ENCODE assay signal across 24 mouse cellular contexts in the genomic region with DNA sequence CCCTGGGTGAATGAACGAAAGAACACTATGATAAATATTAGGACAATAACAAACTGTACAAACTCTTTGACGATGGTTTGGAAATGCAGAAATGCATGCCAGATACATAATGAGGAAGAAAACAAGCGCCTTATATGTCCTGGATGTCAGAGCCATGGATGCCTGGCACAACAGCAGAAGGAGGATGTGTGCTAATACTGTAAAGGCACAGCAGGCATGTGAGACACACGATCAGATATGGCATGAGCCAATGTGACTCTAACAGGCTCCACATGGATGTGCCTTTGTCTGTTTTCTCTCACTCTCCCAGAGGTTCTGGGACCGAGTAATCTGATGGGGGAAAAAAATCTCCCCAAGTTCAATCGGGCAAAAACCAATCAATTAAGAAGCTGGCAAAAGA.
DNase-seq lines count a peak whose midpoint lies in the region; ATAC-seq and TF ChIP-seq lines count a peak whose summit lies in the region.
"Had no signal": no experiment of that assay in that cellular context is flagged by ENCODE, and none has a peak within 500 bp of the region (broad histone marks: within the 10 kb centered on the region; RNA-seq: fewer than 3 reads in every experiment).

No protein-coding gene starts in this region.

- no peak overlapping the region for H3K4me2 ChIP-seq in heart, embryonic 15.5 days
- no peak overlapping the region for H3K4me2 ChIP-seq in lung, embryonic 14.5 days
- no peak overlapping the region for H3K4me2 ChIP-seq in embryonic facial prominence, embryonic 15.5 days (replicated peaks)
- H3K4me2 ChIP-seq: forebrain, embryonic 13.5 days; hindbrain, embryonic 15.5 days; midbrain, embryonic 12.5 days; neural tube, embryonic 12.5 days had no signal

- TF ChIP-seq CTCF in lung, embryonic 14.5 days (IDR thresholded peaks at IDR 0.05; ENCODE audit: low read depth) = no peak
- TF ChIP-seq CTCF in lung, adult 2 months (IDR thresholded peaks at IDR 0.05; ENCODE audit: insufficient read depth, low read length) = no peak
- no peak for TF ChIP-seq CTCF in left cerebral cortex, adult 2 months (IDR thresholded peaks at IDR 0.05)
- no peak for TF ChIP-seq CTCF in thymus, adult 2 months (IDR thresholded peaks at IDR 0.05; ENCODE audit: borderline replicate concordance, control insufficient read depth, extremely low read depth, insufficient read depth, low read length, poor library complexity)

- no peaks in the 10 kb centered on the region for H3K9me3 ChIP-seq in heart, embryonic 15.5 days (replicated peaks)
- H3K9me3 ChIP-seq in lung, embryonic 14.5 days (ENCODE audit: low read depth, low read length) = no peaks in the 10 kb centered on the region
- H3K9me3 ChIP-seq in embryonic facial prominence, embryonic 15.5 days (replicated peaks) = no peaks in the 10 kb centered on the region
- H3K9me3 ChIP-seq: forebrain, embryonic 13.5 days; heart, embryonic 10.5 days; hindbrain, embryonic 15.5 days; midbrain, embryonic 12.5 days; neural tube, embryonic 12.5 days had no signal

- peak overlapping the region; percentile 51 for H3K27ac ChIP-seq in heart, embryonic 15.5 days
- no peak overlapping the region for H3K27ac ChIP-seq in lung, embryonic 14.5 days (ENCODE audit: low read depth)
- peak overlapping the region; percentile 51; the same call in 1 of the 2 replicates for H3K27ac ChIP-seq in embryonic facial prominence, embryonic 15.5 days (replicated peaks)
- H3K27ac ChIP-seq in left cerebral cortex, adult 2 months = no peak overlapping the region
- no peak overlapping the region for H3K27ac ChIP-seq in thymus, adult 2 months (ENCODE audit: control insufficient read depth, insufficient read depth, low read length)
- H3K27ac ChIP-seq: forebrain, embryonic 13.5 days; heart, embryonic 10.5 days; hindbrain, embryonic 15.5 days; kidney, postnatal 0 days; midbrain, embryonic 12.5 days; neural tube, embryonic 12.5 days had no signal

- no peaks in the 10 kb centered on the region for H3K27me3 ChIP-seq in heart, embryonic 15.5 days
- H3K27me3 ChIP-seq in lung, embryonic 14.5 days (ENCODE audit: insufficient read depth, low read length) = no peaks in the 10 kb centered on the region
- H3K27me3 ChIP-seq in embryonic facial prominence, embryonic 15.5 days = no peaks in the 10 kb centered on the region
- H3K27me3 ChIP-seq in thymus, adult 2 months (ENCODE audit: control insufficient read depth, insufficient read depth, low read length) = no peaks in the 10 kb centered on the region
- H3K27me3 ChIP-seq: forebrain, embryonic 13.5 days; hindbrain, embryonic 15.5 days; midbrain, embryonic 12.5 days; neural tube, embryonic 12.5 days; Patski had no signal

- no peak for DNase-seq in heart, adult 9 months (ENCODE audit: low spot score in 2 of 2)
- peak; percentile 21 for DNase-seq in lung, embryonic 14.5 days
- DNase-seq in lung, adult 2 months = no peak
- peak; percentile 3 for DNase-seq in lung, postnatal 25 days (ENCODE audit: low spot score)
- DNase-seq in left cerebral cortex, adult 2 months (ENCODE audit: extremely low spot score in 1 of 2, low spot score in 2 of 2) = no peak
- no peak for DNase-seq in thymus, adult 2 months
- DNase-seq: cerebellum, adult 11 months; cerebellum, adult 9-11 months; gastrocnemius, postnatal 36 days; heart, postnatal 36 days; kidney, adult 2 months; layer of hippocampus, adult 9-11 months; liver; right cerebral cortex, postnatal 4 days; thymus, postnatal 36 days had no signal

- intact Hi-C loops in left cerebral cortex, adult 2 months (cut with DNase I) = no loop called here

- H3K4me1 ChIP-seq in heart, embryonic 15.5 days (replicated peaks) = peaks cover 25% of the 10 kb centered on the region
- H3K4me1 ChIP-seq in lung, embryonic 14.5 days (ENCODE audit: insufficient read depth) = no peaks in the 10 kb centered on the region
- no peaks in the 10 kb centered on the region for H3K4me1 ChIP-seq in lung, adult 2 months (ENCODE audit: control insufficient read depth, insufficient read depth, low read length)
- peaks cover 4% of the 10 kb centered on the region; the same call in 1 of the 2 replicates for H3K4me1 ChIP-seq in embryonic facial prominence, embryonic 15.5 days
- no peaks in the 10 kb centered on the region for H3K4me1 ChIP-seq in thymus, adult 2 months (replicated peaks; ENCODE audit: control insufficient read depth, insufficient read depth, low read length)
- H3K4me1 ChIP-seq: forebrain, embryonic 13.5 days; heart, embryonic 10.5 days; hindbrain, embryonic 15.5 days; midbrain, embryonic 12.5 days; neural tube, embryonic 12.5 days had no signal

- no peak; the same call in 1 of the 2 replicates for ATAC-seq in heart, embryonic 15.5 days (replicated peaks; ENCODE audit: insufficient number of reproducible peaks, insufficient read depth, low FRiP score, low read depth)
- peak; percentile 54; the same call in 1 of the 2 replicates for ATAC-seq in lung, embryonic 14.5 days (ENCODE audit: insufficient read depth)
- ATAC-seq in embryonic facial prominence, embryonic 15.5 days (ENCODE audit: insufficient number of reproducible peaks, low FRiP score, low TSS enrichment, low read depth) = no peak
- ATAC-seq: forebrain, embryonic 13.5 days had no signal

- H3K4me3 ChIP-seq in heart, embryonic 15.5 days = no peak overlapping the region
- H3K4me3 ChIP-seq in lung, embryonic 14.5 days (ENCODE audit: low read depth, low read length) = no peak overlapping the region
- H3K4me3 ChIP-seq in lung, adult 2 months (replicated peaks; ENCODE audit: extremely low read depth, low read depth, low read length) = no peak overlapping the region
- H3K4me3 ChIP-seq in embryonic facial prominence, embryonic 15.5 days (replicated peaks) = no peak overlapping the region
- no peak overlapping the region for H3K4me3 ChIP-seq in left cerebral cortex, adult 2 months
- H3K4me3 ChIP-seq in thymus, adult 2 months (ENCODE audit: control insufficient read depth, insufficient read depth, low read length) = no peak overlapping the region
- H3K4me3 ChIP-seq: forebrain, embryonic 13.5 days; heart, embryonic 10.5 days; hindbrain, embryonic 15.5 days; midbrain, embryonic 12.5 days; neural tube, embryonic 12.5 days had no signal

- H3K9ac ChIP-seq in heart, embryonic 15.5 days = no peak overlapping the region
- H3K9ac ChIP-seq in lung, embryonic 14.5 days = no peak overlapping the region
- H3K9ac ChIP-seq in embryonic facial prominence, embryonic 15.5 days = no peak overlapping the region
- H3K9ac ChIP-seq: forebrain, embryonic 13.5 days; hindbrain, embryonic 15.5 days; midbrain, embryonic 12.5 days; neural tube, embryonic 12.5 days had no signal

- H3K36me3 ChIP-seq in heart, embryonic 15.5 days = no peaks in the 10 kb centered on the region
- H3K36me3 ChIP-seq in lung, embryonic 14.5 days (ENCODE audit: insufficient read depth) = no peaks in the 10 kb centered on the region
- no peaks in the 10 kb centered on the region for H3K36me3 ChIP-seq in embryonic facial prominence, embryonic 15.5 days
- H3K36me3 ChIP-seq in thymus, adult 2 months (ENCODE audit: control insufficient read depth, insufficient read depth, low read length) = no peaks in the 10 kb centered on the region
- H3K36me3 ChIP-seq: heart, embryonic 10.5 days; hindbrain, embryonic 15.5 days; midbrain, embryonic 12.5 days; neural tube, embryonic 12.5 days had no signal

- no peak for TF ChIP-seq POLR2A in lung, adult 2 months (IDR thresholded peaks at IDR 0.05; ENCODE audit: borderline replicate concordance, extremely low read depth, low read depth, low read length)
- TF ChIP-seq POLR2A in thymus, adult 2 months (IDR thresholded peaks at IDR 0.05; ENCODE audit: control insufficient read depth, extremely low read depth, insufficient read depth, low read length, poor library complexity) = no peak

- 55% methylated on average over 6 of the region's 6 CpGs for WGBS in heart, embryonic 15.5 days
- 43% methylated on average over 6 of the region's 6 CpGs for WGBS in lung, embryonic 14.5 days
- WGBS in lung, adult 2 months = 55% methylated on average over 6 of the region's 6 CpGs
- 35% methylated on average over 6 of the region's 6 CpGs for WGBS in embryonic facial prominence, embryonic 15.5 days
- WGBS in thymus, adult 2 months = 93% methylated on average over 6 of the region's 6 CpGs

Comparison
In these comparisons a context has a peak if more than half of its experiments do, and no peak if none do; other contexts are left out.
1. DNase-seq: peak in lung, embryonic 14.5 days (single experiment) and lung, postnatal 25 days (single experiment); none in heart, adult 9 months (0 of 2), lung, adult 2 months (single experiment), left cerebral cortex, adult 2 months (0 of 2) and thymus, adult 2 months (single experiment).
2. H3K27ac ChIP-seq: peak in heart, embryonic 15.5 days (single experiment) and embryonic facial prominence, embryonic 15.5 days (single experiment); none in lung, embryonic 14.5 days (single experiment), left cerebral cortex, adult 2 months (single experiment) and thymus, adult 2 months (single experiment).